Comparison of ENCODE assay signal across 14 mouse cellular contexts in the genomic region with DNA sequence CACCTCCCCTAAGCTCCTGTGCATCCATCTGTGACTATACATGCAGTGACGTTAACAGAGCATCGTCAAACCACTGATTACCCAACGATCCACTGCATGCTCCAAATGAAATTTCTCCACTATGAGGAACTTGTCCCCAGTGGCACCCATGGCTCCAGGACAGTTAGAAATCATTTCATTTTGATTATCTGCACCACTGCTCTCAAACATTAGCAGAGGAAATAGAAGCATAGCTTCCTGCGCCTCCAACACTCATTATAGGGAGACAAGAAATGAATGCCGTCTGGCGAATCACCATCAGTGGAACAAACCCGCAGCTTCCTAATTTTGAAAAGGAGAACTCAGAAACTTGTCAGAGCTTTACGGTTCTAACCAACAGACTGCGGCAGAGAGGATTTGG.
DNase-seq lines count a peak whose midpoint lies in the region; ATAC-seq lines count a peak whose summit lies in the region.
"Had no signal": no experiment of that assay in that cellular context is flagged by ENCODE, and none has a peak within 500 bp of the region (broad histone marks: within the 10 kb centered on the region; RNA-seq: fewer than 3 reads in every experiment).

No protein-coding gene starts in this region.

- ATAC-seq in midbrain, embryonic 14.5 days (ENCODE audit: low FRiP score, low TSS enrichment): no peak
- ATAC-seq: forebrain, embryonic 16.5 days had no signal

- DNase-seq in midbrain, embryonic 14.5 days: peak; percentile 4
- DNase-seq in midbrain, embryonic 10.5 days (ENCODE audit: low spot score): no peak
- peak; percentile 2 for DNase-seq in retina, postnatal 7 days (ENCODE audit: low read depth, low spot score)
- no peak for DNase-seq in frontal cortex, adult 2 months (ENCODE audit: extremely low spot score in 1 of 2, low spot score in 1 of 2)
- DNase-seq in layer of hippocampus, postnatal 14 days (ENCODE audit: low spot score in 2 of 2): no peak
- DNase-seq: cerebellum, adult 2 months; kidney, adult 18-20 months; liver, embryonic 13.5 days had no signal

- no peak overlapping the region for H3K27ac ChIP-seq in midbrain, embryonic 14.5 days (replicated peaks; ENCODE audit: low read depth, low read length)
- H3K27ac ChIP-seq in midbrain, embryonic 10.5 days (replicated peaks): no peak overlapping the region
- H3K27ac ChIP-seq in brown adipose tissue, adult 24 weeks (replicated peaks; ENCODE audit: low read depth, low read length): peak overlapping the region; percentile 40; the same call in 1 of the 2 replicates
- H3K27ac ChIP-seq in macrophage: peak overlapping the region; percentile 85
- H3K27ac ChIP-seq: embryonic facial prominence, embryonic 13.5 days; heart, embryonic 13.5 days; midbrain, embryonic 12.5 days had no signal

- H3K4me1 ChIP-seq in midbrain, embryonic 14.5 days (ENCODE audit: control insufficient read depth, insufficient read depth, low read length): no peaks in the 10 kb centered on the region
- no peaks in the 10 kb centered on the region; the same call in 1 of the 2 replicates for H3K4me1 ChIP-seq in midbrain, embryonic 10.5 days
- peaks cover 7% of the 10 kb centered on the region; the same call in 1 of the 2 replicates for H3K4me1 ChIP-seq in brown adipose tissue, adult 24 weeks (ENCODE audit: control insufficient read depth, insufficient read depth, insufficient read length, low read length)
- H3K4me1 ChIP-seq: embryonic facial prominence, embryonic 13.5 days; heart, embryonic 13.5 days; liver, embryonic 13.5 days; midbrain, embryonic 12.5 days had no signal

- 81% methylated on average over 9 of the region's 9 CpGs for WGBS in midbrain, embryonic 14.5 days
- 92% methylated on average over 9 of the region's 9 CpGs for WGBS in midbrain, embryonic 10.5 days
- 1% methylated on average over 9 of the region's 9 CpGs for WGBS in macrophage (ENCODE audit: missing documents)

- H3K4me3 ChIP-seq in midbrain, embryonic 14.5 days (replicated peaks; ENCODE audit: low read depth, low read length): no peak overlapping the region
- H3K4me3 ChIP-seq in midbrain, embryonic 10.5 days: no peak overlapping the region
- no peak overlapping the region for H3K4me3 ChIP-seq in brown adipose tissue, adult 24 weeks (ENCODE audit: insufficient read depth, low read depth, low read length)
- H3K4me3 ChIP-seq in macrophage (ENCODE audit: inconsistent target): peak overlapping the region; percentile 32
- H3K4me3 ChIP-seq: embryonic facial prominence, embryonic 13.5 days; heart, embryonic 13.5 days; liver, embryonic 13.5 days; midbrain, embryonic 12.5 days had no signal

- no peak overlapping the region for H3K4me2 ChIP-seq in midbrain, embryonic 14.5 days (ENCODE audit: low read length)
- H3K4me2 ChIP-seq: embryonic facial prominence, embryonic 13.5 days; heart, embryonic 13.5 days; liver, embryonic 13.5 days; midbrain, embryonic 12.5 days had no signal

- no peaks in the 10 kb centered on the region for H3K9me3 ChIP-seq in midbrain, embryonic 14.5 days (ENCODE audit: control insufficient read depth, low read length)
- H3K9me3 ChIP-seq in midbrain, embryonic 10.5 days (replicated peaks): no peaks in the 10 kb centered on the region
- H3K9me3 ChIP-seq: embryonic facial prominence, embryonic 13.5 days; heart, embryonic 13.5 days; liver, embryonic 13.5 days; midbrain, embryonic 12.5 days had no signal

- H3K27me3 ChIP-seq in midbrain, embryonic 14.5 days (ENCODE audit: control insufficient read depth, insufficient read depth, low read length): no peaks in the 10 kb centered on the region
- no peaks in the 10 kb centered on the region for H3K27me3 ChIP-seq in midbrain, embryonic 10.5 days (ENCODE audit: low read depth, poor library complexity, severe bottlenecking)
- H3K27me3 ChIP-seq: embryonic facial prominence, embryonic 13.5 days; heart, embryonic 13.5 days; liver, embryonic 13.5 days; midbrain, embryonic 12.5 days had no signal

- 0 out of 2 replicates have a peak, but pooled peaks cover 8% of the 10 kb centered on the region for H3K36me3 ChIP-seq in midbrain, embryonic 14.5 days (ENCODE audit: control insufficient read depth, insufficient read depth, low read length)
- peaks cover 63% of the 10 kb centered on the region for H3K36me3 ChIP-seq in midbrain, embryonic 10.5 days
- H3K36me3 ChIP-seq in macrophage (ENCODE audit: inconsistent target): no peaks in the 10 kb centered on the region

- no peak overlapping the region for H3K9ac ChIP-seq in midbrain, embryonic 14.5 days (replicated peaks; ENCODE audit: low read length)
- H3K9ac ChIP-seq: embryonic facial prominence, embryonic 13.5 days; heart, embryonic 13.5 days; liver, embryonic 13.5 days; midbrain, embryonic 12.5 days had no signal

- no peaks in the 10 kb centered on the region for H3K79me2 ChIP-seq in macrophage (ENCODE audit: inconsistent target)

Comparison
In these comparisons a context has a peak if more than half of its experiments do, and no peak if none do; other contexts are left out.
1. DNase-seq: peak in midbrain, embryonic 14.5 days (single experiment) and retina, postnatal 7 days (single experiment); none in midbrain, embryonic 10.5 days (single experiment), frontal cortex, adult 2 months (0 of 2) and layer of hippocampus, postnatal 14 days (0 of 2).
2. H3K27ac ChIP-seq: peak in brown adipose tissue, adult 24 weeks (single experiment) and macrophage (single experiment); none in midbrain, embryonic 14.5 days (single experiment) and midbrain, embryonic 10.5 days (single experiment).